25 mouse cellular contexts compared by ENCODE assay signal in genomic region chr1:128324776-128325175, GRCm38 (mm10). TPM values are rescaled to one million over a fixed set of nuclear protein-coding genes. Genes with fewer than 3 reads are reported as not detected.
DNase-seq lines count a peak whose midpoint lies in the region; ATAC-seq and TF ChIP-seq lines count a peak whose summit lies in the region.
"Had no signal": no experiment of that assay in that cellular context is flagged by ENCODE, and none has a peak within 500 bp of the region (broad histone marks: within the 10 kb centered on the region; RNA-seq: fewer than 3 reads in every experiment).

No protein-coding gene starts in this region.

- WGBS in hindbrain, postnatal 0 days: 84% methylated on average over 2 of the region's 2 CpGs
- 86% methylated on average over 2 of the region's 2 CpGs for WGBS in hindbrain, embryonic 16.5 days
- 65% methylated on average over 2 of the region's 2 CpGs for WGBS in intestine, postnatal 0 days

- no peak overlapping the region for H3K9ac ChIP-seq in hindbrain, postnatal 0 days (replicated peaks; ENCODE audit: low read length)
- H3K9ac ChIP-seq in hindbrain, embryonic 16.5 days (ENCODE audit: low read depth, low read length): no peak overlapping the region
- no peak overlapping the region for H3K9ac ChIP-seq in intestine, postnatal 0 days (ENCODE audit: low read depth, low read length)
- H3K9ac ChIP-seq: embryonic facial prominence, embryonic 13.5 days; hindbrain, embryonic 15.5 days; limb, embryonic 12.5 days; neural tube, embryonic 13.5 days had no signal

- no peak overlapping the region for H3K4me3 ChIP-seq in hindbrain, postnatal 0 days (ENCODE audit: low read length)
- H3K4me3 ChIP-seq in hindbrain, embryonic 16.5 days (ENCODE audit: low read length): no peak overlapping the region
- no peak overlapping the region for H3K4me3 ChIP-seq in intestine, postnatal 0 days (ENCODE audit: low read depth, low read length)
- H3K4me3 ChIP-seq: embryonic facial prominence, embryonic 13.5 days; hindbrain, embryonic 10.5 days; hindbrain, embryonic 15.5 days; limb, embryonic 12.5 days; neural tube, embryonic 13.5 days had no signal

- no peaks in the 10 kb centered on the region for H3K9me3 ChIP-seq in hindbrain, postnatal 0 days (ENCODE audit: low read length)
- no peaks in the 10 kb centered on the region for H3K9me3 ChIP-seq in hindbrain, embryonic 16.5 days (ENCODE audit: control insufficient read depth, low read length)
- H3K9me3 ChIP-seq in intestine, postnatal 0 days (ENCODE audit: control insufficient read depth): no peaks in the 10 kb centered on the region
- H3K9me3 ChIP-seq: embryonic facial prominence, embryonic 13.5 days; hindbrain, embryonic 10.5 days; hindbrain, embryonic 15.5 days; limb, embryonic 12.5 days; neural tube, embryonic 13.5 days had no signal

- H3K27ac ChIP-seq in hindbrain, postnatal 0 days: no peak overlapping the region
- H3K27ac ChIP-seq in hindbrain, embryonic 16.5 days (ENCODE audit: low read depth, low read length): no peak overlapping the region
- peak overlapping the region; percentile 37; the same call in 1 of the 2 replicates for H3K27ac ChIP-seq in intestine, postnatal 0 days (ENCODE audit: low read depth, low read length)
- H3K27ac ChIP-seq: embryonic facial prominence, embryonic 13.5 days; hindbrain, embryonic 10.5 days; hindbrain, embryonic 15.5 days; limb, embryonic 12.5 days; neural tube, embryonic 13.5 days had no signal

- ATAC-seq in hindbrain, postnatal 0 days: no peak
- ATAC-seq in hindbrain, embryonic 16.5 days: no peak
- ATAC-seq in intestine, postnatal 0 days: no peak

- no peak overlapping the region for H3K4me2 ChIP-seq in hindbrain, postnatal 0 days (ENCODE audit: low read depth, low read length)
- H3K4me2 ChIP-seq in hindbrain, embryonic 16.5 days (ENCODE audit: low read length): no peak overlapping the region
- peak overlapping the region; percentile 18 for H3K4me2 ChIP-seq in intestine, postnatal 0 days (replicated peaks; ENCODE audit: low read depth)
- H3K4me2 ChIP-seq: embryonic facial prominence, embryonic 13.5 days; hindbrain, embryonic 15.5 days; limb, embryonic 12.5 days; midbrain, embryonic 11.5 days; neural tube, embryonic 13.5 days had no signal

- no peak for DNase-seq in hindbrain, postnatal 0 days (ENCODE audit: low spot score)
- DNase-seq in layer of hippocampus, postnatal 14 days (ENCODE audit: low spot score in 2 of 2): peak; percentile 29 to 73
- no peak for DNase-seq in layer of hippocampus, adult 11-12 months (ENCODE audit: low spot score)
- peak; percentile 10 for DNase-seq in brain, adult 2 months (ENCODE audit: low read depth, low spot score)
- no peak for DNase-seq in kidney, postnatal 10 days
- DNase-seq: adrenal gland, postnatal 10 days; cerebellum, adult 11-12 months; cerebellum, adult 9-11 months; gastrocnemius, postnatal 14 days; heart, postnatal 14 days; kidney, adult 11 months; kidney, postnatal 25 days; lung, postnatal 36 days; right cerebral cortex, postnatal 4 days; thymus, adult 2 months; thymus, postnatal 36 days had no signal

- TF ChIP-seq CTCF in hindbrain, postnatal 0 days (IDR thresholded peaks at IDR 0.05; ENCODE audit: low read depth): 0 out of 2 replicates have a peak, but pooled peaks have one; percentile 11
- TF ChIP-seq CTCF in intestine, postnatal 0 days (IDR thresholded peaks at IDR 0.05; ENCODE audit: low read depth): peak; percentile 39

- no peaks in the 10 kb centered on the region for H3K27me3 ChIP-seq in hindbrain, postnatal 0 days (ENCODE audit: insufficient read depth, low read length)
- H3K27me3 ChIP-seq in hindbrain, embryonic 16.5 days (replicated peaks; ENCODE audit: control insufficient read depth, insufficient read depth, low read length): no peaks in the 10 kb centered on the region
- no peaks in the 10 kb centered on the region for H3K27me3 ChIP-seq in intestine, postnatal 0 days (replicated peaks; ENCODE audit: control insufficient read depth, insufficient read depth, low read length)
- H3K27me3 ChIP-seq: embryonic facial prominence, embryonic 13.5 days; hindbrain, embryonic 15.5 days; limb, embryonic 12.5 days; neural tube, embryonic 13.5 days had no signal

- 0 out of 2 replicates have a peak, but pooled peaks cover 3% of the 10 kb centered on the region for H3K36me3 ChIP-seq in hindbrain, postnatal 0 days (ENCODE audit: insufficient read depth, low read length)
- no peaks in the 10 kb centered on the region for H3K36me3 ChIP-seq in hindbrain, embryonic 16.5 days (ENCODE audit: control insufficient read depth, insufficient read depth, low read length)
- peaks cover 4% of the 10 kb centered on the region; the same call in 1 of the 2 replicates for H3K36me3 ChIP-seq in intestine, postnatal 0 days (ENCODE audit: control insufficient read depth, insufficient read depth)
- H3K36me3 ChIP-seq: hindbrain, embryonic 15.5 days; neural tube, embryonic 13.5 days had no signal

- no peaks in the 10 kb centered on the region for H3K4me1 ChIP-seq in hindbrain, postnatal 0 days (ENCODE audit: insufficient read depth, low read length)
- no peaks in the 10 kb centered on the region for H3K4me1 ChIP-seq in hindbrain, embryonic 16.5 days (ENCODE audit: control insufficient read depth, insufficient read depth, low read depth, low read length)
- no peaks in the 10 kb centered on the region for H3K4me1 ChIP-seq in intestine, postnatal 0 days (replicated peaks; ENCODE audit: control insufficient read depth, insufficient read depth, low read length)
- H3K4me1 ChIP-seq: embryonic facial prominence, embryonic 13.5 days; hindbrain, embryonic 10.5 days; hindbrain, embryonic 15.5 days; limb, embryonic 12.5 days; neural tube, embryonic 13.5 days had no signal

RNA-seq across cellular contexts. Expression of gene Lct, which starts 3.3 kb away (rescaled TPM):
- 0.26 and 1.0 TPM in 2 replicates for total RNA-seq in hindbrain, postnatal 0 days (2014; rRNA removed)
- 0.78 and 0.85 TPM in 2 replicates for polyA plus RNA-seq in hindbrain, postnatal 0 days (2015; fragmentation: Nextera tagmentation; extraction: Ambion mirVana)
- polyA plus RNA-seq in hindbrain, embryonic 16.5 days (2015; fragmentation: Nextera tagmentation; extraction: Ambion mirVana): 0.46 and 1.0 TPM in 2 replicates
- total RNA-seq in layer of hippocampus, postnatal 14 days (2021): 10 to 100 TPM; 34.9 to 36.6 TPM
- polyA plus RNA-seq in intestine, postnatal 0 days (2015; fragmentation: Nextera tagmentation; extraction: Ambion mirVana): 119 and 136 TPM in 2 replicates
- total RNA-seq: gastrocnemius, postnatal 14 days; liver, adult 2 months had no signal
- polyA plus RNA-seq: liver, adult 2 months had no signal

RNA-seq across cellular contexts. Expression of gene Mcm6, which starts 34.7 kb away (rescaled TPM):
- total RNA-seq in hindbrain, postnatal 0 days (2014; rRNA removed): 59.0 and 77.3 TPM in 2 replicates
- 58.6 and 59.1 TPM in 2 replicates for polyA plus RNA-seq in hindbrain, postnatal 0 days (2015; fragmentation: Nextera tagmentation; extraction: Ambion mirVana)
- 67.0 and 76.0 TPM in 2 replicates for polyA plus RNA-seq in hindbrain, embryonic 16.5 days (2015; fragmentation: Nextera tagmentation; extraction: Ambion mirVana)
- 10 to 100 TPM; 11.2 to 14.1 TPM for total RNA-seq in layer of hippocampus, postnatal 14 days (2021)
- 56.7 and 59.6 TPM in 2 replicates for polyA plus RNA-seq in intestine, postnatal 0 days (2015; fragmentation: Nextera tagmentation; extraction: Ambion mirVana)

Comparison
In these comparisons a context has a peak if more than half of its experiments do, and no peak if none do; other contexts are left out.
1. DNase-seq: peak in layer of hippocampus, postnatal 14 days (2 of 2) and brain, adult 2 months (single experiment); none in hindbrain, postnatal 0 days (single experiment), layer of hippocampus, adult 11-12 months (single experiment) and kidney, postnatal 10 days (single experiment).
2. RNA of gene Lct, which starts 3.3 kb away (polyA plus RNA-seq): 119 to 136 TPM in intestine, postnatal 0 days; 0.46 to 1.0 TPM in hindbrain, embryonic 16.5 days and 0.78 to 0.85 TPM in hindbrain, postnatal 0 days; every median in the first group is over 10 times any median in the second.